Mouse (Mus musculus) hindbrain, postnatal 0 days (tissue): ENCODE measurements at regions not wholly inside any gene's neighbourhood (a gene's known extent, or its start where the extent isn't known, plus 50 kb on each side); places are given as distances from the start of the nearest gene placed in this dataset.

ENCODE experiments used
- ATAC-seq: fragments of 200-750 bp; cut with Nextera tagmentation; 2 replicates; pipeline ENCODE4 v1.8.0; 2017; ENCODE audit warnings: mild to moderate bottlenecking, moderate TSS enrichment, moderate library complexity
- DNase-seq: peaks from one replicate; pipeline ENCODE4 v3.0.0-alpha.2; 2015; ENCODE audit warnings: low spot score
- H3K27ac ChIP-seq: fragments of 300-500 bp; sonication (generic); 2 replicates; pipeline ENCODE4 v1.5.1; 2014; ENCODE audit warnings: mild to moderate bottlenecking
- H3K27me3 ChIP-seq: fragments of 300-500 bp; sonication (generic); 2 replicates; pipeline ENCODE4 v1.6.1; 2014; ENCODE audit warnings: low read length, mixed read lengths; ENCODE audit not compliant: insufficient read depth
- H3K36me3 ChIP-seq: fragments of 300-500 bp; sonication (generic); 2 replicates; pipeline ENCODE4 v1.6.1; 2014; ENCODE audit warnings: low read length, mixed read lengths; ENCODE audit not compliant: insufficient read depth
- H3K4me1 ChIP-seq: fragments of 300-500 bp; sonication (generic); 2 replicates; pipeline ENCODE4 v1.6.1; 2014; ENCODE audit warnings: antibody characterized with exemption, low read length, mixed read lengths; ENCODE audit not compliant: insufficient read depth
- H3K4me2 ChIP-seq: fragments of 300-500 bp; sonication (generic); 2 replicates; pipeline ENCODE4 v1.6.1; 2014; ENCODE audit warnings: low read depth, mild to moderate bottlenecking, low read length, moderate library complexity, mixed read lengths
- H3K4me3 ChIP-seq: fragments of 300-500 bp; sonication (generic); 2 replicates; pipeline ENCODE4 v1.5.1; 2014; ENCODE audit warnings: low read length
- H3K9ac ChIP-seq: fragments of 300-500 bp; sonication (generic); replicated peaks from 2 replicates; pipeline ENCODE4 v1.6.1; 2014; ENCODE audit warnings: mild to moderate bottlenecking, low read length, moderate library complexity, mixed read lengths
- H3K9me3 ChIP-seq: fragments of 300-500 bp; sonication (generic); 2 replicates; pipeline ENCODE4 v1.6.1; 2016; ENCODE audit warnings: low read length, mixed read lengths
- CTCF ChIP-seq: IDR thresholded peaks from 2 replicates; pipeline ENCODE4 v1.5.1; 2016; ENCODE audit warnings: antibody characterized with exemption, control low read depth, low read depth
- WGBS: fragments of 180-500 bp; shearing (Covaris S2); extraction: QIAGEN DNeasy Blood & Tissue Kit; methylation state at CpG from one replicate; pipeline ENCODE4 v1.1.7; 2014; 5-methylcytosine and 5-hydroxymethylcytosine counted together

- peak; percentile 84; the same call in 1 of the 2 replicates for ATAC-seq
- no peak for TF ChIP-seq CTCF
These were observed 105.6 kb downstream of the Rassf10 start for GRCm38 (mm10) chr7:113059211-113059966.

GRCm38 (mm10) chr7:113059967-113060284, 106.2 kb downstream of the Rassf10 start:
- H3K4me2 ChIP-seq: no peak overlapping the region
- no peak for DNase-seq
- H3K36me3 ChIP-seq: no peaks in the 10 kb centered on the region
- H3K4me1 ChIP-seq: peaks cover 7% of the 10 kb centered on the region; the same call in 1 of the 2 replicates
- H3K9ac ChIP-seq: no peak overlapping the region
- ATAC-seq: no peak
- H3K9me3 ChIP-seq: no peaks in the 10 kb centered on the region
- TF ChIP-seq CTCF: no peak
- H3K4me3 ChIP-seq: no peak overlapping the region
- 69% methylated on average over 5 of the region's 5 CpGs for WGBS
- peak overlapping the region; percentile 48; the same call in 1 of the 2 replicates for H3K27ac ChIP-seq
- no peaks in the 10 kb centered on the region for H3K27me3 ChIP-seq

More at GRCm38 (mm10) chr7:113059211-113059966, 105.6 kb downstream of the Rassf10 start:
- no peak overlapping the region for H3K9ac ChIP-seq
- H3K4me3 ChIP-seq: no peak overlapping the region
- no peaks in the 10 kb centered on the region for H3K27me3 ChIP-seq
- H3K4me1 ChIP-seq: peaks cover 7% of the 10 kb centered on the region; the same call in 1 of the 2 replicates
- H3K4me2 ChIP-seq: no peak overlapping the region
- H3K36me3 ChIP-seq: no peaks in the 10 kb centered on the region
- peak overlapping the region; percentile 48; the same call in 1 of the 2 replicates for H3K27ac ChIP-seq
- 38% methylated on average over 12 of the region's 12 CpGs for WGBS
- H3K9me3 ChIP-seq: no peaks in the 10 kb centered on the region
- peak; percentile 76 for DNase-seq

GRCm38 (mm10) chr7:113060991-113061390, 107.2 kb downstream of the Rassf10 start:
- TF ChIP-seq CTCF: no peak
- Histone ChIP-seq H3K27me3 (no peaks in the 10 kb centered on the region), H3K4me3 (no peak overlapping the region), H3K9me3 (no peaks in the 10 kb centered on the region), H3K27ac (no peak overlapping the region), H3K4me2 (no peak overlapping the region), H3K4me1 (peaks cover 7% of the 10 kb centered on the region; the same call in 1 of the 2 replicates), H3K9ac (no peak overlapping the region), H3K36me3 (no peaks in the 10 kb centered on the region)
- DNase-seq: no peak
- ATAC-seq: no peak
- 65% methylated on average over 7 of the region's 7 CpGs for WGBS

GRCm38 (mm10) chr7:113066536-113066935, 112.8 kb downstream of the Rassf10 start:
- Histone ChIP-seq H3K9ac (no peak overlapping the region), H3K4me3 (no peak overlapping the region), H3K9me3 (no peaks in the 10 kb centered on the region), H3K4me1 (no peaks in the 10 kb centered on the region), H3K27ac (no peak overlapping the region), H3K4me2 (no peak overlapping the region), H3K36me3 (no peaks in the 10 kb centered on the region), H3K27me3 (no peaks in the 10 kb centered on the region)
- ATAC-seq: no peak
- no peak for DNase-seq
- TF ChIP-seq CTCF: no peak
- 67% methylated on average over 12 of the region's 12 CpGs for WGBS

GRCm38 (mm10) chr7:113068296-113068695, 114.5 kb downstream of the Rassf10 start:
- ATAC-seq (no peak), DNase-seq (no peak)
- Histone ChIP-seq H3K4me3 (no peak overlapping the region), H3K9ac (no peak overlapping the region), H3K27me3 (no peaks in the 10 kb centered on the region), H3K4me2 (no peak overlapping the region), H3K4me1 (no peaks in the 10 kb centered on the region), H3K27ac (no peak overlapping the region), H3K9me3 (no peaks in the 10 kb centered on the region), H3K36me3 (no peaks in the 10 kb centered on the region)
- no peak for TF ChIP-seq CTCF
- WGBS: 97% methylated on average over 6 of the region's 6 CpGs

GRCm38 (mm10) chr7:113069336-113069924, 115.7 kb downstream of the Rassf10 start:
- Histone ChIP-seq H3K36me3 (no peaks in the 10 kb centered on the region), H3K9ac (no peak overlapping the region), H3K9me3 (no peaks in the 10 kb centered on the region), H3K4me1 (no peaks in the 10 kb centered on the region), H3K27ac (no peak overlapping the region), H3K4me3 (no peak overlapping the region), H3K27me3 (no peaks in the 10 kb centered on the region), H3K4me2 (no peak overlapping the region)
- 57% methylated on average over 4 of the region's 4 CpGs for whole genome bisulfite sequencing
- TF ChIP-seq CTCF: no peak
- ATAC-seq: peak; percentile 32; the same call in 1 of the 2 replicates
- no peak for DNase-seq

- Histone ChIP-seq H3K9me3 (no peaks in the 10 kb centered on the region), H3K27me3 (no peaks in the 10 kb centered on the region), H3K9ac (no peak overlapping the region), H3K36me3 (no peaks in the 10 kb centered on the region), H3K4me2 (no peak overlapping the region), H3K27ac (no peak overlapping the region), H3K4me3 (no peak overlapping the region), H3K4me1 (no peaks in the 10 kb centered on the region)
- ATAC-seq (no peak), DNase-seq (no peak)
- TF ChIP-seq CTCF: no peak
- 89% methylated on average over 1 of the region's 1 CpGs for WGBS
These were observed 117.7 kb downstream of the Rassf10 start for GRCm38 (mm10) chr7:113071418-113071817.
